Mouse (Mus musculus): ENCODE measurements around the gene Dnm2.
"Not testable (repeated sequence)": the region's sequence is repeated elsewhere in the genome, so short reads cannot be mapped to it uniquely, and the experiment has no call there.

The Dnm2 gene

DNA sequence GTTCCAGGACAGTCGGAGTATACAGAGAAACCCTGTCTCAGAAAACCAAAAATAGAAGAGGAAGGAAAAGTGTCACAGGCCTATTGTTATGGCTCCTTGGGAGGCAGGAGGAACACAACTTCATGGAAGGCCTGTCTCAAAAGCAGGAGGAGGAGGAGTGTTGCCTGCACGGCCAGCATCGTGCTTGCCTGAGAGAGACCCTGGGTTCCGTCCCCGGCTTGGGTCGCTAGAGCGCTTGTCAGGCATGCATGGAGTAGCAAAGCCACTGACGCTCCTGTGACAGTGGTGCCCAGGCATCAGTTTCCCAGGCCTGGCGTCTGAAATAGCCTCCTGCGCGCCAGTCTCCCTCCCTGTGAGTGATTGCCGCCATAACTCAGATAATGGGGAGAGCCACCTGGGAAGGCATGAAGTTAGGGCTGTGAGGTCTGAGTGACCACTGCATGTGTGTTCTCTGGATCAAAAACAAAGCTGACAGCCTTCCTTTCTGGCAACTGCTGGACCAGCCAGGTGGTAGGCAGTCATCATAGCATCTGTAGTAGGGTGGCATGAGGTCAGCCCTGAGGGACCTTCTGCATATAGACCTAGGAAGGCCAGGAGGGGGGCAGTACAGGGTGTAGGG is 73.7 kb downstream of the Dnm2 start:
- DNase-seq (ENCODE audit: inconsistent age in 2 of 2, low spot score in 1 of 2) = no peak

DNA sequence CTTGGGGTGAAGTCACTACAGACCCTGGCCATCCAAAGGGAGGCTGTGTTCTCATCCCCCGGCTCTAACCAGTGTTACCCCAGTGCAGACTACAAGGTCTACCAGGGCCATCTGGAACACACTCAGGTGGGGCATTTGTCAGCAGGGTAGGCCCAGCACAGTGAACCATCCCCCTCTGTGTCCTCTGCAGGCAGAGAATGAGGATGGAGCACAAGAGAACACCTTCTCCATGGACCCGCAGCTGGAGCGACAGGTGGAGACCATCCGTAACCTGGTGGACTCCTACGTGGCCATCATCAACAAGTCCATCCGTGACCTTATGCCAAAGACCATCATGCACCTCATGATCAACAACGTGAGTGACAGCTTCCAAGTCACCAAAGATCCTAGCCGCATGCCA is 78.6 kb downstream of the Dnm2 start:
- peak in 1 of 2 experiments; percentile 27 for DNase-seq (ENCODE audit: inconsistent age in 2 of 2, low spot score in 1 of 2)

DNA sequence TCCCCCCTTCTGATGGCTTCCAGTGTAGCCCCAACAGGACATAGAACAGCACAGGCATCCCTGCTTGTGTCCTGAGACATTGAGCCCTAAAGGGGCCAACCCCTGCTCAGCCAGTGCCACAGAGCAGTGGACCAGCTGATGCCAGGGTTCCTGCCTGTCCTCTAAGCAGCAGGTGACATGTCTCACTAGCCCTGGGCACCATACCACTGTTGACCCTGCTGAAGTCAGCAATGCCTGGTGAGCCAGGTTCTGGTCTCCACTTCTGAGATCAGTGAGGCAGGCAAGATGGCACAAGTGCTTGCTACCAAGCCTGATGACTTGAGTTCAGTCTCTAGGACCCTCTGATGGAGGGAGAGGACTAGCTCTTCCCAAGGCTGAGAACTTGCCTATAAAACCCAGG is 81.1 kb downstream of the Dnm2 start:
- DNase-seq (ENCODE audit: inconsistent age in 2 of 2, low spot score in 1 of 2) = peak in 1 of 2 experiments; percentile 27

DNA sequence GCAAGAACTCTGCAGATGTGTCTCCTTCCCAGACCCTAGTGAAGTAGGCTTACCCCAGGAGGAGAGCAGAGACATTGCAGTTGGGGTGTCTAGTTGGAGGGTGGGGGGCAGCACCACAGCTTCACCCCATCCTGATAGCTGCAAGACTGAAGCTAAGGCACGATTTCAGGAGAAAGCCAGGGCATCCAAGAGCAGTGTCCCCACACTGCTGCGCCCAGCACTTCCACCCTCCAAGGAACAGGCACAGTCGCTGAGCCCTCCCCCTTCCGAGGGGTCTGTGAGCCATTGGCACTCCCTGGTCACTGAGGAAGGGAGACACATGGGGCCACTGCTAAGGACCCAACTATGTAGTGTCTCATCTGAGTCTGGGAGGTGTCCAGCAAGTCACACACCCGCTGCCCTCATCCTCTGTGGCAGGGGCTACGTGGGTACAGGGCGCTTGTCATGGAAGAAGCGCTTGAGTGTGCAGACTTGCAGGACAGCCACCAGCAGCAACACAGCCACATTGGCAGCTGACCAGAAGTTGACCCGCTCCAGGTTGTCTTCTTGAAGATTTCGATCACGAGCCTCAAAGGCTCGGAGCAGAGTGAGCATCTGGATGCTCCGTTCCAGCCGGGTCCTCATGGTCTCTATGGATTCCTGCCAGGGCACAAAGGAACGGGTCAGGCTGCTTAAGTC is 83.2 kb downstream of the Dnm2 start:
- DNase-seq (ENCODE audit: inconsistent age in 2 of 2, low spot score in 1 of 2) = peak in 1 of 2 experiments; percentile 51

DNA sequence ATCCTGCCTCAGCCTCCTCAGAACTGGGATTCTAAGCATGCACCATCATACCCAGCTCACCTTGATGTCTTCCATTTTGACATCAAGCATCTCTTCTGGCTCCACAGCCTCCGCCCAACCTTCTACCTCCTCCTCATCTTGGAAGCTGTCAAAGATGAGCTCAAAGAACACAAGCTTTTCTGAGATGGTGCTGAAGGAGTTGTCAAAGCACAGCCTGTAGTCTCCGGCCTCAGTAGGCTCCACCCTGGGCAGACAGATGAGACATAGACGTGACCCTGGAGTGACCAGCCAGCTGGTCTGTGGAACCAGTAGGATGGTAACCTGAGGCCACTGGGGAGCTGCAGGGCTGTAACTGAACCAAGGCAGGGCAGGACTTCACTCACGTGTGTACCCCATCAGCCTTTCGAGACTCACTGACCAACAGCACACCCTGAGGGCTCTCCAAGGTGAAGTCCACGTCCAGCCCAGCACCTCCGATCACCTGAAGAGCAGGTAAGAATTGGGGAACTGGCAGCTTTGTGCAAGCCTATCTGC is 84.2 kb downstream of the Dnm2 start:
- peak; percentile 36 to 63 for DNase-seq (ENCODE audit: inconsistent age in 2 of 2, low spot score in 1 of 2)

DNA sequence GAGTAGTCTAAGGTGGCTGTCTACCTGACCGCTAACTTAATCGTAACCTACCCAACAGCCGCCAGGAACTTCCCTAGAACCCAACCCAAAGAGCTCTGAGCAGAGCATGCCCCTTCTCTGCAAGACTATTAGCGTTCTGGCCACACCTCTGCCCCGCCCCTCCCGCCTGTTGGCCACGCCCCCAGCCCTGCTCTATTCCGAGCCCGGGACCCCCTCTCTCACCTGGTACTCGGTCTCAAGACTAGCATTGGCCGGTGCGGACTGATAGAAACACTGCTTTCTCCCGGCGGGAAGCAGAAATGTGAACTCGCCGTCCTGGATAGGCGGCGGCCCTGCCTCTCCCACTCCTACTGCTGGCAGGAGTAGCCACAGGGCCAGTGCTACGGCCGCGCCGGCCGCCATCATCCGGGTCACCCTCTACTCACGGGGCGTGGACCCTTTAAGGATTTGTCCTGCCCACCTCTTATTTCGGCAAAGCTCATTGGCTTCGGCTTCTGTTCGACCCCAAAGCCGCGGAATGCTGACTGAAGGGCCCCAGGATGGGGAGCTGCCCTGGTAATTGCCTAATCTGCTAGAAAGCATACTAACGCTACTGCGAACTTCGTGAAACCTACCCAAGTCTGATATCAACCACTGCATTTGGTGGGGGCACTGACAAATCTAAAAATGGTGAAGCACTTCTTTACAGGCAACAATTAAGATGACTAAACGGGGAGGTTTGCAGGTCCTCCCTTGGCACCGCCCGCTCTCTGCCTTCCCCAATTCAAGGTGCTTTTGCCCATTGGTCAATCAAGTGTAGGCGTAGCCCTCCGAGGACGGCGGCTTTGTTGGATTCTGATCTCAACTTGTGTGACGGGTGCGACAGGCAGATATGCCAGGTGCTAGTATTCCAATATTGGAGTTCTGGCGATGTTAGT is 85.3 kb downstream of the Dnm2 start, which contains the start of gene Tmed1:
Gene Tmed1 (minus strand): TSS at position 481 of the 917 bp plus-strand sequence.
- peak; percentile 96 to 99 for DNase-seq (ENCODE audit: inconsistent age in 2 of 2, low spot score in 1 of 2)

DNA sequence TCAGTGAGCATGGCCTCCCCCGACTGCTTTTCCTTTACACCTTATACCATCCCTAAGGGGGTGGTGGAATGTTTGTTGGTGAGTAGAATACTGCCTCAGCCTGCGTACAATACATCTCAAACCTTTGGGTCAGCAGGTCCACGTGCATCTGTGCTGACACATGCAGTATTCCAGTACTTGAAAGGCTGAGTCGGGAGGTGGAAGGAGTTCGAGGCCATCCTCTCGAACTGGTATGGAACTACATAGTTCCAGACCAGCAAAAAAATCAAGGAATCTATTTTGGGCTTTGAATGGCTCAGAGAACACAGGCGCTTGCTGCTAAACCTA is 85.9 kb downstream of the Dnm2 start:
- no peak for DNase-seq (ENCODE audit: inconsistent age in 2 of 2, low spot score in 1 of 2)

DNA sequence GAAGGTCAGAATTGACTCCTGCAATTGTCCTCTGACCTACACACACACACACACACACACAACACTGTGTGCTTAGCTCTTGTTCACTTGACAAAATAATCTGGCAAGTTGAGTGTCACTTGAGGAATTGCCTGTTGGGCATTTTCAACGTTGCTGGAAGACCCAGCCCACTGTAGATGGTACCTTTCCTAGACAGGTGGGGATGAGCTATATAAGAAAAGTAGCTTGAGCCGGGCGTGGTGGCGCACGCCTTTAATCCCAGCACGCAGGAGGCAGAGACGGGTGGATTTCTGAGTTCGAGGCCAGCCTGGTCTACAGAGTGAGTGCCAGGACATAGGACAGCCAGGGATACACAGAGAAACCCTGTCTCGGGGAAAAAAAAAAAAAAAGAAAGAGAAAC is 86.3 kb downstream of the Dnm2 start:
- peak in 1 of 2 experiments; percentile 41 for DNase-seq (ENCODE audit: inconsistent age in 2 of 2, low spot score in 1 of 2)

DNA sequence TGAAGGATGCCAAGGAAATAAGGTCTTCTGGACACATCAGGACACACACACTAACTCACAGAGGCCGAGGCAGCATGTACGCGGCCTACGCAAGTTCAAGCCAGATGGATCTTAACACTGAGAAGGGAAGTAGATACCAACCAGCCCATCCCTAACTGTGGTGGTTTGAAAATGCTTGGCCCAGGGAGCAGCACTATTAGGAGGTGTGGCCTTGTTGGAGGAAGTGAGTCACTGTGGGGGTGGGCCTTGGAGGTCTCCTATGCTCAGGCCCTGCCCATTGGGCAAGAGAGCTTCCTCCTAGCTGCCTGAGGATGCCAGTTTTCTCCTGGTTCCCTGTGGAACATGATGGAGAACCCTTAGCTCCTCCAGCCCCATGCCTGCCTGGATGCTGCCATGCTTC is 88.8 kb downstream of the Dnm2 start:
- no peak for DNase-seq (ENCODE audit: inconsistent age in 2 of 2, low spot score in 1 of 2)

DNA sequence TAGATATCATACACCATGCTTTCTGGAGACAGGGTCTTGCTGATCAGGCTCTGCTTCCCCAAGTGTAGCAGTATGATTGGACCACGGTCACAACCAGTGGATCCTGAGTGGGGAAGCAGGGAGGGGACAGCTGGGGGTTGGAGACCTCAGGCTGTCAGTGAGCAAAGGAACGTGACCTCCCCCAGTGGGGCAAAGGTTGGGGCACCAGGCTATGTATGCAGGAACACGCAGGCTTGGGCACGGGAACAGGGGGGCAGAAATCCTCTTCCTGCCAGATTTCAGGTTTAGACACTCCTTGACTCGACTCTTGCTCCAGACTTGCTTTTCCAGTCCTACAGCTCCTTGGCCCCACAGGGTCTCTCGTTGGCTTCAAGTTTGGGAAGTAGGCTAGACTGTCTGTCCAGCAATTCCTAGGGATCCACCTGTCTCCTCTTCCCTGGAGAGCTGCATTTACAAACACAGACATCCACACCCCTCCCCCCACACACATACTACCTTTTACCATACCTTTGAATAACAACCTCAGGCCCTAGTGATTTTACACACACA is 93.3 kb downstream of the Dnm2 start:
- DNase-seq (ENCODE audit: inconsistent age in 2 of 2, low spot score in 1 of 2) = no peak

DNA sequence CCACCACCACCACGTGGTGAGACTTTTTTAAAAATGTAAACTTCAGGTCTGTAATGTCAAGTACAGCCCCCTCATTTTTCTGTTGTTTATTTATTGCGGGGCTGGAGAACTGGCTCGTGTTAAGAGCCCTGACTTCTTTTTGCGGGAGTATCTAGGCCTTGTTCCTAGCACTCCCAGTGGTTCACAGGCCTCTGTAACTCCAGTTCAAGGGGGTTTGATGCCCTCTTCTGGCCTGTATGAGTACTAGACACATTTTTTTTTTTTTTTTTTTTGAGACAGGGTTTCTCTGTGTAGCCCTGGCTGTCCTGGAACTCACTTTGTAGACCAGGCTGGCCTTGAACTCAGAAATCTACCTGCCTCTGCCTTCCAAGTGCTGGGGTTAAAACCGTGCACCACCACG is 94.0 kb downstream of the Dnm2 start:
- not testable (repeated sequence) for DNase-seq (ENCODE audit: inconsistent age in 2 of 2, low spot score in 1 of 2)

DNA sequence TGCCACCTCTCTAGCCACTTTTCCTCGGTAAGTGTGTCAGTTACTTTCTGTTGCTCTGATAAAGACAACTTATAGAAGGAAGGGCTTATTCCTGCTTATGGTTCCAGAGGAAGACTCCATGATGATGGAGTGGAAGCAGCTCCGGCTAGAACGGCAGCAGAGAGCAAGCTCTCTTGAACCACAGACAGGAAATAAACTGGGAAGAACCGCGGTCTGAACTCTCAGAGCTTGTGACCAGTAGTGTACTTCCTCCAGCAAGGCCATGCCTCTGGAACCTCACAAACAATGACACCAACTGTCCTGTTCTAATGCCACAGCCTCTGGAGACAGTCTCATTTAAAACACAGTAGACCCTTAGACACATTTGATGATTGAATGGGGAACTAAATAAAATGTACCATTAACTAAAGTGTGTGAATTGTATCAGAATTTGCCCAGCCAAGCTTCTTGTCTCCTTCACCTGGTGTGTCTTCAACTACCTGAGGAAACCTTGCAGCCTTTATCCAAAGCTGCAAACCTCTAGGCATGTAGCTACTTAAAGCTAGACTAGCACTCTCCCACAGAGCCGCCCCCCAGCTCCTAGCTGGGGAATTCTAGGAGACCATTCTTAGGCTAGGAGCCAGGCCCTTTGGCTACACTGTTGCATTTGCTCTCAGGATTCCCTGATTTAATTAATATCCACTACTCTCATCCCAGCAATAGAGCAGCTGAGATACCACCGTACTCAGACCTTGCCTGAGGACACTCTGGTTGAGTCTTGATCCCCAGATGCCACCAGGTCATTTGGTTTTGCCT is 100.6 kb downstream of the Dnm2 start:
- no peak for DNase-seq (ENCODE audit: inconsistent age in 2 of 2, low spot score in 1 of 2)

DNA sequence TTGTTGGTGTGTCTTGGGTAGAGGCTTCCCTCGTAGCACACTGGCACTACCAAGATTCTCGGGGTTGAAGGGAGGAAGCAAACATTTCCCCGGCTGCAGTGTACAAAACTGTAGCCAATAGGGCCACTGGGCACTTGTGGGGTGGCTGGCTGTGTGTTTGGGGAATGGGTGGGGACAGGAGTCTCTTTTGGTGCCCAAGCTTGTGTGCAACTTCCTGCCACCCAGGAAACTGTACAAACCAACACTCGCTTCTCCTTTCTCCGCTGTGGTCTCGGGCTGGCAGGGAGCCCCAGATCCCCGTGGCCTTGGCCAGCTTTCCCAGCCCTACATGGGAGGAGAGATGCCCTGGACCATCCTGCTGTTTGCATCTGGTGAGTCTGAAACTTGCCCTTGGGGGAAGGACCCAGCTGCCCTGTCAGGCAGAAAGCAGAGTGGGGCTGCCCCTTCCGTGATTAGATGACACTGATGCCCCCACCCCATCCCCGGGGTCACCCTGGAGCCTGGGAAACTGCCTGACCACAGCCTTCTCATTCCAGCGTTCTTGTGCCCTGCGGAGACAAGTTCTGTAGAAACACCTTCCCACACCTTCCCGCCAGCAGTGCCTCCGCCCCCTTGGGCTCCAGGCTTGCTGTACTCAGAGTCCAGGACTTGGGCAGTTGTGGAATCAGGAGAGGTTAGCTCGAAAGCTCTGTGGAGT is 101.4 kb downstream of the Dnm2 start, which contains the start of gene AB124611:
Gene AB124611 (plus strand): TSS at position 240 of the 697 bp plus-strand sequence.
- peak in 1 of 2 experiments; percentile 52 for DNase-seq (ENCODE audit: inconsistent age in 2 of 2, low spot score in 1 of 2)

DNA sequence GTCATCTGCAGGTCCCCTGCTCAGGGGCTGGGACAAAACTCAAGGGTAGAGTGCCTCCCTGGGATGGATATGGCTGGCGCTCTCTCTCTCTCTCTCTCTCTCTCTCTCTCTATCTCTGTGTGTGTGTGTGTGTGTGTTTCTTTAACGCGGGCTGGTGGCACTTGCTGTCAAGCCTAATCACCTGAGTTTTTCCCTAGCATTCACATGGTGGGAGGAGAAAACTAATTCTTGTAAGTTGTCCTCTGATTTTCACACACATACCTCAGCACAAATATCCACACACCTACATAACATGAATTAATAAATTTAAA is 101.9 kb downstream of the Dnm2 start:
- no peak for DNase-seq (ENCODE audit: inconsistent age in 2 of 2, low spot score in 1 of 2)

DNA sequence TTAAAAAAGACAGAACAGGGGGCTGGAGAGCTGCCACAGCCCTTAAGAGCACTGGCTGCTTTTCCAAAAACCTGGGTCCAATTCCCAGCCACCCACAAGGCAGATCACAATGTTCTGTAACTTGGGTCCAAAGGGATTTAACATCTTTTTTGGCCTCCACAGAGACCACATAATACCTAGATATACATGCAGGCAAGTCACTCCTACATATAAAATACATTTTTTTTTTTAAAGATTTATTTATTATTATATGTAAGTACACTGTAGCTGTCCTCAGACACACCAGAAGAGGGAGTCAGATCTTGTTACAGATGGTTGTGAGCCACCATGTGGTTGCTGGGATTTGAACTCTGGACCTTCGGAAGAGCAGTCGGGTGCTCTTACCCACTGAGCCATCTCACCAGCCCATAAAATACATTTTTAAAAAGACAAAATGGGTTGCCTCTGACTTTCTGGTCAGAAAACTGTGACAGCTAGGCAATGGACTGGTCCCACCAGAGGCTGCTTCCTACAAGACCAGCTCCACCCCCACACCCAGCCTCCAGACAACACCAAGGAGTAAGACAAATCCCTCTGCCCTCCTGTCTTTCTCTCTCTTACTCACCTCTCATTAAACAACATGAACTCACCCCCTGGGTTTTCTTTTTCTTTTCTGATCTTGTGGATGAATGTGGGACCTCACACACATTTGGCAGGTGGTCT is 102.5 kb downstream of the Dnm2 start:
- DNase-seq (ENCODE audit: inconsistent age in 2 of 2, low spot score in 1 of 2) = no peak

DNA sequence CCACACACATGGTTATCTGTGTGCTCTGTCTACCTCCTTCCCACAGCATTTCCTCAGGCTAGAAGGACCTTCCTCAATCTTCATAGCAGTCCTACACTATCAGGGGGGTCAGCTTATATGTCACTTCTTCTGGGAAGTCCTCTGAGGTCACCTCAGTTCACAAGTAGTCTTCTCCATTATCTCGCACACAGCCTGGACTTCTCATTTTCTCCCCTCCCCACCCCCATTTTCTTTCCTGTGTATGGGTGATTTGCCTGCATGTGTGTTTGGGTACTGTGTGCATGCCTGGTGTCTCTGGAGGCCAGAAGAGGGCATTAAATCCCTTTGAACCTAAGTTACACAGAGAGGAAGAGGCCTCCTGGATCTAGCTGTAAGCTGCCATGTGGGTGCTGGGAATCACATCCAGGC is 103.2 kb downstream of the Dnm2 start:
- DNase-seq (ENCODE audit: inconsistent age in 2 of 2, low spot score in 1 of 2) = no peak

DNA sequence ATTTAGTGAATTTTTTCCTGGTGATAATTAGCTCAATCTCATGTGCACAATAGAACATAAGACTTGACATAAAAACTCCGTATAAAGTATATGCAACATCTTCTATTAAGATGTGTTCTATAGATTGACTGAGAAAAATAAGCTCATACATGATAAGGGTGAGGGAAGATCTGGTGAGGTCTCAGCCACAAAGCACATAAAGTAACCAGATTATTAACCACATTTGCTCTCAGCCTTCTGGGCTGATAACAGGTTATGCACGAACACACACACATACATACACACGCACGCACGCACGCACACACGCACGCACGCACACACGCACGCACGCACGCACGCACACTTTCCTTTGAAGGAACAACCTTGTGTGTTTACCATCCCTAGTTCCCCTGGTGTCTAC is 111.8 kb downstream of the Dnm2 start:
- DNase-seq (ENCODE audit: inconsistent age in 2 of 2, low spot score in 1 of 2) = no peak

DNA sequence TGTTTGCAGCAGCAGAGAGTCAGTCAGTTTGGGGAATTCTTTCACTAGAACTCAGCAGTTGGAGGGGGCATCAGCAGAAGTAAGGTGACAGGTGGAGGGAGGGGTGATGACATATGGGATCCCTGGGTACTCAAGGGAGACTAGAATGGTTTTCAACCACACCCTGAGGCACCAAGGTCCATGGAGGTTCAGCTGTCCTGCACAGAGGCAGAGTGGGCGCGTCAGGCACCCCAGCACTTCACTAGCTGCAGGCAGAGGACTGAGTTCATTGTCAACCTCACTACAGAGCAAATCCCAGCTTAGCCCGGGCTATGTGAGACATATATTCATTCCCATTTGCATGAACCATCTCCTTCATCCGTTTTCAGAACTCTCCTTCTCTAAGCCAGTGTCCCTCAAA is 112.3 kb downstream of the Dnm2 start:
- DNase-seq (ENCODE audit: inconsistent age in 2 of 2, low spot score in 1 of 2) = no peak

DNA sequence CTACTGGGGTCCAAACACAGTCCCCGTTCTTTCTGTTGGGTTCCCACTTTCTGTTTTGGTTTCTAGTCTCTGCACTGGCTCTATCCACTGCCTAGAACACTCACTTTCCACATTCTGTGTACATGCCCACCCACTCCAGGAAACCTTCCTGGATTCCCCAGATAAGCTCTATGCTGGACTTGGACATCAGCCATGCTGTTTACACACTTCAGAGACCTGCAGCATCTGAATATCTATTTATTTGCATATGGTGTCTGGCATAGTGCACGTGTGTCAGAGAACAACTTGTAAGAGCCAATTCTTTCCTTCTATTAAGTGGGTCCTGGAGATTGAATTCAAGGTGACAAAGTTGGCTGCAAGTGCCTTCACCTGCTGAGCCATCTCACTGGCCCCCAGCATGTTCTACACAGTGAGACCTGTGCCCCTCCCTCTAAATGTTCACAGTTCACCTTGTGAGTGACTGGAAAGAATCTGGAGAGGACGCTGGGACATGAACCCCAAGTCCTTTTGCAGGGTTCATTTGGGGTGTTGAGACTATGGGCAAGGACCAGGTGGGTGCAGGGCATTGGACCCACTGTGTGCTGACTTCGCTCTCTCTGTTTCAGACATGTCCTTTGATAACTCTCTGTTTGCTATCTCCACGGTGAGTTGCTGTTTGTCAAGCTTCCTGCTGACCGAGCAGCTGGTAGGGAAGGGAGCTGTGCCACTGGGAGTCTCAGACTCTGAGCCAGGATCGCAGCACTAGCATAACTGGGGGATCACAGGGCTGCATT is 115.5 kb downstream of the Dnm2 start:
- no peak for DNase-seq (ENCODE audit: inconsistent age in 2 of 2, low spot score in 1 of 2)
